Mouse (Mus musculus): ENCODE results near the gene Tmem183a. TPM values are rescaled to one million over a fixed set of nuclear protein-coding genes. Genes with fewer than 3 reads are reported as not detected.

Gene Tmem183a
- polyA plus RNA-seq, 1 experiment: 133 TPM

DNA sequence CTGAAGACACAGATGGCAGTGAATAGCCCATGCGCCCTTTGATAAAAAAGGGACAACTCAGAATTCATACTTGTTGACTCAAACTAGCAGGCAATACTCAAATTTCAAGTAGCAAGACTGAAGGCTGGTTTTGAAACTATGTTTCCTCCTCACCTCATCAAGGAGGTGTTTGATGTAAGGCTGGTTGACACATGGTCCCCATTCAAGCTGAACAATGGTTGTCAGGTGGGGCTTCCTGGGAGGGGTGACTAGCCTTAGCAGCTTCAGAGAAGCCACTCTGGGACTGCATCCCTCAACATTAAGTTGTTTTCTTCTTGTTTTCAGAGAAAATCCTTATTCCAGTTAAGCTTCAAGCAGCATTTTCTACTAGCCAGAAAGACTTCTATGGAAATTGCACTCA lies 23.9 kb upstream of the Tmem183a start, which contains the start of gene 4933406M09Rik:
Gene 4933406M09Rik (plus strand): TSS at position 275 of the 400 bp plus-strand sequence.
- WGBS: 100% methylated on average over 1 of the region's 1 CpGs
- Histone ChIP-seq H3K4me1 (ENCODE audit: control insufficient read depth, insufficient read depth, insufficient read length, low read length) (peaks cover 6% of the 10 kb centered on the region; the same call in 1 of the 2 replicates), H3K36me3 (ENCODE audit: control insufficient read depth, insufficient read depth, low read length) (no peaks in the 10 kb centered on the region), H3K27me3 (ENCODE audit: control insufficient read depth, insufficient read depth, low read length) (no peaks in the 10 kb centered on the region; the same call in none of the 2 replicates), H3K27ac (ENCODE audit: insufficient read depth, low read depth, low read length) (no peak within 1 kb of the TSS), H3K4me3 (ENCODE audit: low read depth, low read length) (no peak within 1 kb of the TSS)
- TF ChIP-seq POLR2A (IDR thresholded peaks at IDR 0.05; ENCODE audit: low read depth, low read length): no peak
- TF ChIP-seq CTCF (IDR thresholded peaks at IDR 0.05; ENCODE audit: extremely low read depth, insufficient read length, insufficient replicate concordance, low read depth, low read length): no peak

DNA sequence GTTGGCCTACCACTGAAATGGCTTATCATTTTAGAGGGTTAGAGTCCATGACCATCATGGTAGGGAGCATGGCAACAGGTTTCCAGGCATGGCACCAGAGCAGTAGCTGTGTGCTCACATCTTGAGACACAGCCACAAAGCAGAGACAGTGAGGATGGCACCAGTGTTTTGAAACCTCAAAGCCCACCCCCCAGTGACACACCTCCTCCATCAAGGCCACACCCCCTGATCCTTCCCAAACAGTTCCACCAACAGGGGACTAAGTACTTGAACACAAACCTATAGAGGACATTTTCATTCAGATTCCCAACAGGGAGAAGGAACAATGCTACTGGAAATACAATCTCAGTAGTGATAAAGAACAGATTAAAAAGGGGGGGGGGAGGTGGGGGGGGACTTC lies 23.4 kb upstream of the Tmem183a start:
- Histone ChIP-seq H3K4me1 (ENCODE audit: control insufficient read depth, insufficient read depth, insufficient read length, low read length) (peaks cover 9% of the 10 kb centered on the region; the same call in 1 of the 2 replicates), H3K27ac (ENCODE audit: insufficient read depth, low read depth, low read length) (no peak overlapping the region), H3K36me3 (ENCODE audit: control insufficient read depth, insufficient read depth, low read length) (no peaks in the 10 kb centered on the region), H3K4me3 (ENCODE audit: low read depth, low read length) (no peak overlapping the region), H3K27me3 (ENCODE audit: control insufficient read depth, insufficient read depth, low read length) (no peaks in the 10 kb centered on the region; the same call in 1 of the 2 replicates)
- no peak for TF ChIP-seq POLR2A (IDR thresholded peaks at IDR 0.05; ENCODE audit: low read depth, low read length)

DNA sequence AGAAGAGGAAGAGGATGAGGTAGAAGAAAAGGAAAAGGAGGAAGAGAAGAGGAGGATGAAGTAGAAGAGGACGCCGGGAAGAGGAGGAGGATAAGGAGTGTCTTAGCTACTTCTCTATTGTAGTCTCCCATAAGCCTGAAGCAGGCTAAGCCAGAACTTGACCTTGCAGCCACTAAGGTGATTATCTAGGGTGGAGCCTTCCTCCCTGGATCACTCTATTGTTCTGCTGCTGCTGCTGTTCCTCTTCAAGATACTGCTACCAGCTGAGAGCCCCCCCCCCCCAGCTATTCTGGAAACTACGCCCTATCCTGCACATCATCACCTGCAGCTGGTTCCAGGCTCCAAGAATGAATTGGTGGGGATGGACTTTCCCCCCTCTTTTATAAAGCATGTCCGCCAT lies 22.8 kb upstream of the Tmem183a start:
- 69% methylated on average over 4 of the region's 4 CpGs for WGBS
- Histone ChIP-seq H3K36me3 (ENCODE audit: control insufficient read depth, insufficient read depth, low read length) (no peaks in the 10 kb centered on the region), H3K4me1 (ENCODE audit: control insufficient read depth, insufficient read depth, insufficient read length, low read length) (peaks cover 10% of the 10 kb centered on the region; the same call in 1 of the 2 replicates), H3K4me3 (ENCODE audit: low read depth, low read length) (no peak overlapping the region), H3K27me3 (ENCODE audit: control insufficient read depth, insufficient read depth, low read length) (no peaks in the 10 kb centered on the region; the same call in 1 of the 2 replicates), H3K27ac (ENCODE audit: insufficient read depth, low read depth, low read length) (no peak overlapping the region)
- TF ChIP-seq CTCF (IDR thresholded peaks at IDR 0.05; ENCODE audit: extremely low read depth, insufficient read length, insufficient replicate concordance, low read depth, low read length): no peak
- no peak for TF ChIP-seq POLR2A (IDR thresholded peaks at IDR 0.05; ENCODE audit: low read depth, low read length)

DNA sequence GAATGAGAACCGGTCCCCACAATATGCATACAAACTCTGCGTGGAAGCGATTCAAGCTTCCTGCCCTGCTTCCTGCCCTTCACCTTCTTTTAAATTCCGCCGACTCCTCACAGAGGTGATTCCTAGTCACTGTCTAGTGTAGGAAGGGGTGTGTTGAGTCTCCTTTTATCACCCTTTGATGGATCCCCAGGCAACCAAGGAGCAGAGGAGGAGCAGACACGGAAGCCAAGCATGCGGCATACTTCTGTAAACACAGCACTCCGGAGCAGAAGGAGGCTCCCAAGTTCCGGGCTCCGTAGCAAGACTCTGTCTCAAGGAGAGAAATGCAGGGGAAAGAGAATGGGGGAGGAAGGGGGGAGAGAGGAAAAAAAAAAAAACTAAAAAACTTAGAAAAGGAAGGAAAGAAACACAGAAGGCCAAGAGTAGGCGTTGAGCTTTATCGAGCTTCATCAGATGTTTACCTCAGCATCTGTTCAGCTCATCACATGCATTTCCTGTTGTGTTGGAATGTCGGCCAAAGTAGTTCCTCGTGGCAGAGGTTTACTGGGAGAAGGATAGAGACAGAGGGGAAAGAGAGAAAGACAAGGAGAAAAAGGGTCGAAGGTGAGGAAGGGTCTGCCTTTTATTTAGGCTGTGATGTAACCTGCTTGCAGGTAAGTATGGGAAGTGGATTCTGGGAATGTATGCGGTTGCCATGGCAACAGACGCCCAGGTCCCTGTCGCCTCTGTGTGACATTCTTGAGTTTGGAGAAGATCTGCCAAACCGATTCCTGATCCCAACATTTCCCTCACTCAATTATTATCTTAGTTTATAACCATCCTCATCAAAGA lies 20.2 kb upstream of the Tmem183a start:
- Histone ChIP-seq H3K4me3 (ENCODE audit: low read depth, low read length) (peak overlapping the region; percentile 41), H3K36me3 (ENCODE audit: control insufficient read depth, insufficient read depth, low read length) (no peaks in the 10 kb centered on the region), H3K27ac (ENCODE audit: insufficient read depth, low read depth, low read length) (no peak overlapping the region; the same call in 1 of the 2 replicates), H3K4me1 (ENCODE audit: control insufficient read depth, insufficient read depth, insufficient read length, low read length) (peaks cover 10% of the 10 kb centered on the region; the same call in 1 of the 2 replicates), H3K27me3 (ENCODE audit: control insufficient read depth, insufficient read depth, low read length) (no peaks in the 10 kb centered on the region; the same call in 1 of the 2 replicates)
- TF ChIP-seq POLR2A (IDR thresholded peaks at IDR 0.05; ENCODE audit: low read depth, low read length): no peak
- TF ChIP-seq CTCF (IDR thresholded peaks at IDR 0.05; ENCODE audit: extremely low read depth, insufficient read length, insufficient replicate concordance, low read depth, low read length): no peak
- 2% methylated on average over 19 of the region's 19 CpGs for WGBS

DNA sequence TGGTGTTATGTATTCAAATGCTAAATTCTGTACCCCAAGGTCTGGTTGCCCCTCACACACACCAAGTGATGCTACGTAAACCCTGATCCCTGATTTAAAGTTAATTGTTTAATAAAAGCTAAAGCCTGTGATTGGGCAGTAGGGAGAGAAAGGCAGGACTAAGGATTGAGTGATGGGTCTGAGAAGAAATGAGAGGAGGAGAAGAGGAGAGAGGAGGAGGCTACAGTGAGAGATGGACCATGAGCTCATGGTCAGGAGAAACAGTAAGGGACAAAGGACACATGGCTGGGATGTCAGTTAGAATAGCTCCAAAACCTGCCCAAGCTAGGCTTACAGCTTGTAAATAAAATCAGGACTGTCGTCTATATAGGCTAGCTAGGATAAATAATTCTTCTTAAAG lies 19.3 kb upstream of the Tmem183a start:
- H3K36me3 ChIP-seq (ENCODE audit: control insufficient read depth, insufficient read depth, low read length): no peaks in the 10 kb centered on the region
- no peak for TF ChIP-seq CTCF (IDR thresholded peaks at IDR 0.05; ENCODE audit: extremely low read depth, insufficient read length, insufficient replicate concordance, low read depth, low read length)
- TF ChIP-seq POLR2A (IDR thresholded peaks at IDR 0.05; ENCODE audit: low read depth, low read length): no peak
- 64% methylated on average over 2 of the region's 2 CpGs for WGBS
- no peaks in the 10 kb centered on the region for H3K27me3 ChIP-seq (ENCODE audit: control insufficient read depth, insufficient read depth, low read length)
- peaks cover 10% of the 10 kb centered on the region; the same call in 1 of the 2 replicates for H3K4me1 ChIP-seq (ENCODE audit: control insufficient read depth, insufficient read depth, insufficient read length, low read length)
- H3K4me3 ChIP-seq (ENCODE audit: low read depth, low read length): no peak overlapping the region
- H3K27ac ChIP-seq (ENCODE audit: insufficient read depth, low read depth, low read length): no peak overlapping the region

DNA sequence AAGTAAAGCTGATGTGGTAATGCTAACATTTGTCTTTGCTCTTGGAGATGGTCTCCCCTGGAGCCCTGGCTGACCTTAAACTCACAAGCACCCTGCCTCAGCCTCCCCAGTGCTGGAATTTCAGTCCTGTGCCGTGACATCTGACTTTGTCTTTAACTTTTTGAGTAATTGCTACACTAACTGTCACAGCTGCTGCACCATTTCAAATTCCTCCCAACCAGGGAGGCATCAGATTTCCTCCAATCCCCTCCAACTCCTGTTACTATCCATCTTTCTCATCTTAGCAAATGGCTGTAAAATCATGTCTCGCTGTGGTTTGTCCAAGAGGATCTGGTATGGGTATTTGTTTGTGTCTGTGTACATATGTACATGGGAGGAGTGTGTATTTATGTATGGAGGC lies 12.3 kb upstream of the Tmem183a start:
- WGBS: 64% methylated on average over 2 of the region's 2 CpGs
- no peaks in the 10 kb centered on the region for H3K36me3 ChIP-seq (ENCODE audit: control insufficient read depth, insufficient read depth, low read length)
- H3K27ac ChIP-seq (ENCODE audit: insufficient read depth, low read depth, low read length): no peak overlapping the region
- H3K4me3 ChIP-seq (ENCODE audit: low read depth, low read length): no peak overlapping the region
- TF ChIP-seq POLR2A (IDR thresholded peaks at IDR 0.05; ENCODE audit: low read depth, low read length): no peak
- TF ChIP-seq CTCF (IDR thresholded peaks at IDR 0.05; ENCODE audit: extremely low read depth, insufficient read length, insufficient replicate concordance, low read depth, low read length): no peak
- H3K27me3 ChIP-seq (ENCODE audit: control insufficient read depth, insufficient read depth, low read length): no peaks in the 10 kb centered on the region
- no peaks in the 10 kb centered on the region for H3K4me1 ChIP-seq (ENCODE audit: control insufficient read depth, insufficient read depth, insufficient read length, low read length)

DNA sequence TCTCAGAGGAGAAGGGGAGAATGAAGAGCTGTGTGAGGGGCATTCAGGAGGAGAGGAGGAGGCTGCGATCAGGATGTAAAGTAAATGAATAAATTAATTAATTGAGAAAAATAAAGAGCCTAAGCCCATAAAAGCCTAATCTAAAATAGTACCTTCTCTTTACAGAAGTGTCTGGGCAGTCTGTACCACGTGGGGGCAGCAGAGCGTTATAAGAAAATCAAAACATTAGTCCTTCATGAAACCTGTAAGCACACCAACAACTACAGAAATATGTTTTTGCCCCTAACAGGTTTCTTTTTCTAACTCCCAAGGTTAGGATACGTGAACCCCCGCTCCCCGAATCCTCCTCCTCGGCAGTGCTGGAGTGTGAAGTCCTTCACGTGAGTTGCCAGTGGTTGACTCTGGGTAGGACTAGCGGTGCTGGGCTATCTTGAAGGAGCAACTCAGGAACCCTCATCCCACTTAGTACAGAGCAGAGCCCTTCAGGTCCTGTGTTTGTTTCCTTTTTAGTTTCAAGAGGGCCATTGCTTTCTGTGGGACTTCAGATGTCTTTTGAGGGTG lies 7.1 kb upstream of the Tmem183a start:
- no peaks in the 10 kb centered on the region for H3K4me1 ChIP-seq (ENCODE audit: control insufficient read depth, insufficient read depth, insufficient read length, low read length)
- TF ChIP-seq CTCF (IDR thresholded peaks at IDR 0.05; ENCODE audit: extremely low read depth, insufficient read length, insufficient replicate concordance, low read depth, low read length): no peak
- TF ChIP-seq POLR2A (IDR thresholded peaks at IDR 0.05; ENCODE audit: low read depth, low read length): no peak
- H3K36me3 ChIP-seq (ENCODE audit: control insufficient read depth, insufficient read depth, low read length): no peaks in the 10 kb centered on the region
- H3K27ac ChIP-seq (ENCODE audit: insufficient read depth, low read depth, low read length): no peak overlapping the region
- no peak overlapping the region for H3K4me3 ChIP-seq (ENCODE audit: low read depth, low read length)
- no peaks in the 10 kb centered on the region for H3K27me3 ChIP-seq (ENCODE audit: control insufficient read depth, insufficient read depth, low read length)
- 48% methylated on average over 9 of the region's 9 CpGs for WGBS
